Mouse (Mus musculus): ENCODE results near the gene Mroh7. TPM values are rescaled to one million over a fixed set of nuclear protein-coding genes. Genes with fewer than 3 reads are reported as not detected.

The Mroh7 gene
- 0.24 and 0.29 TPM in 2 replicates for polyA plus RNA-seq (2012; rRNA removed)

GRCm38 (mm10) chr4:106730814-106731213 lies at the start of gene Mroh7:
Gene Mroh7 (minus strand): TSS chr4:106730925.

DNA sequence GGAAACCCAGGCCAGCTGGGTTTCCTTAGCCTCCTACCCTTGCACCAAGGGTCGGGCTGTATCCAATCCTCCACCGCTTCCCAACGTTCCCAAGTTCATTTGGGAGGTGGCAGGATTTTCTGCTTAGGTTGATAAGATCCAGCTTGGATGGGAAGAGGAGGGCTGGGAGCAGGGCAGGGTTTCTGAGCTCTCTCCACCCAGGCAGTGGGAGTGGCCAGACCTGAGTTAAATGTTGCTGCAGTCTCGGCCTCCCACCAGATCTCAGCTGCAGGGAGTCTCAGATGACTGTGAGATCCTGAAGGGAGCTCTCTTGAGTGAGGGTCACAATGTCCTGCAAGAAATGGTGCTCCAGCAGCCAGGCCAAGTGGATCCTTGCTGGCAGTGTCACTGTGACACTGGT lies 2.9 kb upstream of the Mroh7 start, which contains the start of gene Fam151a:
TSS of gene Fam151a (plus strand) at position 254 of the 400 bp plus-strand sequence.

GRCm38 (mm10) chr4:106678442-106679118 lies 52.1 kb downstream of the Mroh7 start, which contains the start of gene Ttc4:
Gene Ttc4 (minus strand): TSS chr4:106678944.

DNA sequence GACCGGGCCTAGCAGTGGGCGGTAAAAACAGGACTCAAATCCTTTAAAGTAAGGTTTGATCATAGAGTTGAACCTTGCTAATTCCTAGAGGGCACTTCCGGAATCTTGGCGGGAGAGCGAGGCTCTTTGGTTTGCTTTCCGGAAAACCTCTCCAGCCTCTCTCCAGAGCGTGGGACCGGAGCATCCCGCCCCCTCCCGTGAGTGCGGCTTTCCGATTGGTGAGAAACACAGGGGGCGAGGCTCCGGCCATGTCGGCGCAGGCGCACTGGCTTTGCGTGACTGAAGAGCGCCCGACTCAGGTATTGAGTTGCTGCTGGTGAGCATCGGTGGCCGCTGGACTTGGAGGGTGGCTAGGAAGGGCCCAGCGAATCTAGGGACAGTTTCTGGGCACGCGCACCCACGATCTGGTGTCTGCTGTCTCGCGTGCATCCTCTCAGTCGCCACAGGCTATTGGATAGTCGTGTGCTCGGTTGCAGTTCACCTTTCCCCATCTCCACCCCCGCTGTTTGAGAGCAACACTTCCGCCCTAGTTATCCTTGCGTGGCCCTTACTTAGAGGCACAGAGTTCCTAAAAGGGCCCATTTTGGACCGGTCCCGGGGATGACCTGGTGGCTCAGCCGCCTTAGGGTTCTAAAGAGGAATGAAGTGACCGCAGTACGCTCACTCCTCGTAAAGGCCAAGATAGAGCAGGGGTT lies 79.7 kb downstream of the Mroh7 start, which contains the start of gene Pars2:
TSS of gene Pars2 (plus strand) at position 237 of the 695 bp plus-strand sequence.

Other genes with a start within 250 kb of the Mroh7 start
- 0.09 TPM in 1 of 2 replicates, not detected in the other for gene Bsnd, start 238.6 kb downstream of the Mroh7 start, polyA plus RNA-seq (2012; rRNA removed)
- gene Dhcr24, start 169.9 kb downstream of the Mroh7 start, polyA plus RNA-seq (2012; rRNA removed) = 54.1 and 65.5 TPM in 2 replicates
- not detected in 2 replicates for gene Lexm, start 113.7 kb downstream of the Mroh7 start, polyA plus RNA-seq (2012; rRNA removed)
- gene Ttc22, start 108.5 kb downstream of the Mroh7 start, polyA plus RNA-seq (2012; rRNA removed) = 20.5 and 29.3 TPM in 2 replicates
- gene Pars2, start 79.9 kb downstream of the Mroh7 start, polyA plus RNA-seq (2012; rRNA removed) = 2.9 and 3.0 TPM in 2 replicates
- 12.4 and 14.4 TPM in 2 replicates for gene Ttc4, start 52.0 kb downstream of the Mroh7 start, polyA plus RNA-seq (2012; rRNA removed)
- 0.30 TPM in 1 of 2 replicates, not detected in the other for gene Fam151a, start 3.0 kb upstream of the Mroh7 start, polyA plus RNA-seq (2012; rRNA removed)
- gene Acot11, start 74.1 kb upstream of the Mroh7 start, polyA plus RNA-seq (2012; rRNA removed) = 10.4 and 13.1 TPM in 2 replicates
- gene Ssbp3, start 179.8 kb upstream of the Mroh7 start, polyA plus RNA-seq (2012; rRNA removed) = 28.7 and 40.7 TPM in 2 replicates

Data from stomach, adult 2 months (tissue).